ENCODE assay signal across 9 mouse cellular contexts in genomic region chr12:91401049-91401352, GRCm38 (mm10). TPM values are rescaled to one million over a fixed set of nuclear protein-coding genes. Genes with fewer than 3 reads are reported as not detected.
DNase-seq lines count a peak whose midpoint lies in the region; ATAC-seq and TF ChIP-seq lines count a peak whose summit lies in the region.
"Had no signal": no experiment of that assay in that cellular context is flagged by ENCODE, and none has a peak within 500 bp of the region (broad histone marks: within the 10 kb centered on the region; RNA-seq: fewer than 3 reads in every experiment).

No protein-coding gene starts in this region.

- intact Hi-C loops in heart, postnatal 14 days (cut with DNase I), result loop anchor here (2.0 to 5.0 kb wide), 2 partner anchors 18 to 396 kb away; no protein-coding TSS in a partner anchor

- WGBS in hindbrain, embryonic 10.5 days, result 5% methylated on average over 12 of the region's 12 CpGs

- peaks cover 6% of the 10 kb centered on the region for H3K9me3 ChIP-seq in CH12.LX (replicated peaks; ENCODE audit: low read length)
- no peaks in the 10 kb centered on the region for H3K9me3 ChIP-seq in hindbrain, embryonic 10.5 days

- peak overlapping the region; percentile 79 for H3K4me2 ChIP-seq in CH12.LX (ENCODE audit: insufficient read depth, low read depth, poor library complexity, severe bottlenecking)

- DNase-seq in heart, adult 11 months, result peak; percentile 78
- DNase-seq in heart, postnatal 14 days, result no peak
- no peak for DNase-seq in CH12.LX (ENCODE audit: extremely low read depth)
- DNase-seq in hindbrain, embryonic 10.5 days (ENCODE audit: low spot score), result no peak
- no peak for DNase-seq in thymus, postnatal 25 days
- no peak for DNase-seq in left cerebral cortex, adult 11 months (ENCODE audit: low spot score)
- DNase-seq in embryo, embryonic 11 days, result no peak

- no peak overlapping the region for H3K9ac ChIP-seq in CH12.LX (ENCODE audit: insufficient read depth, low read depth)

- TF ChIP-seq POLR2A in CH12.LX (IDR thresholded peaks at IDR 0.05; ENCODE audit: low read depth, low read length), result no peak

- peaks cover 0 to 6% of the 10 kb centered on the region in 2 experiments; a peak in 1 of 4 replicates for H3K4me1 ChIP-seq in CH12.LX (ENCODE audit: control insufficient read depth in 1 of 2, insufficient read depth in 2 of 2)
- H3K4me1 ChIP-seq in hindbrain, embryonic 10.5 days (replicated peaks), result peaks cover 12% of the 10 kb centered on the region

- ATAC-seq in megakaryocyte, adult 5-6 weeks (ENCODE audit: poor library complexity, severe bottlenecking), result peak; percentile 27

- peaks cover 2% of the 10 kb centered on the region for H3K27me3 ChIP-seq in CH12.LX (replicated peaks)
- peaks cover 37% of the 10 kb centered on the region for H3K27me3 ChIP-seq in hindbrain, embryonic 10.5 days (ENCODE audit: insufficient read depth, poor library complexity, severe bottlenecking)

- no peak overlapping the region for H3K27ac ChIP-seq in CH12.LX (ENCODE audit: insufficient read depth, low read depth)
- peak overlapping the region; percentile 35; the same call in 1 of the 2 replicates for H3K27ac ChIP-seq in hindbrain, embryonic 10.5 days

- no peak for TF ChIP-seq RAD21 in CH12.LX (IDR thresholded peaks at IDR 0.05; ENCODE audit: low read depth, low read length)

- TF ChIP-seq EP300 in CH12.LX (IDR thresholded peaks at IDR 0.05; ENCODE audit: low read length), result no peak

- H3K79me2 ChIP-seq in CH12.LX (replicated peaks; ENCODE audit: control insufficient read depth, extremely low read depth, insufficient read depth, poor library complexity, severe bottlenecking), result no peaks in the 10 kb centered on the region

- no peaks in the 10 kb centered on the region for H3K36me3 ChIP-seq in CH12.LX (replicated peaks in 1 of 2; ENCODE audit: control insufficient read depth in 1 of 2, insufficient read depth in 1 of 2, low read length in 1 of 2)
- no peaks in the 10 kb centered on the region for H3K36me3 ChIP-seq in hindbrain, embryonic 10.5 days

- dilution Hi-C loops in CH12.LX (cut with MboI; ENCODE audit: extremely low pct_ligation_motif_present, extremely low pct_unique_long_range_greater_than_20kb, low sequenced_read_pairs), result no loop called here

- TF ChIP-seq CTCF in CH12.LX (conservative IDR thresholded peaks at IDR 0.05 in 1 of 2, IDR thresholded peaks at IDR 0.05 in 1 of 2; ENCODE audit: low read depth in 2 of 2, low read length in 2 of 2), result no peak

- peak overlapping the region in 1 of 3 experiments; percentile 23 for H3K4me3 ChIP-seq in CH12.LX (replicated peaks in 1 of 3; ENCODE audit: low read depth in 2 of 3, low read length in 2 of 3, poor library complexity in 1 of 3)
- peak overlapping the region; percentile 62 for H3K4me3 ChIP-seq in hindbrain, embryonic 10.5 days

- in situ Hi-C loops in CH12.LX (cut with MboI; ENCODE audit: low pct_ligation_motif_present, low pct_unique_long_range_greater_than_20kb, low sequenced_read_pairs), result loop anchor here (25.0 kb wide), 3 partner anchors 136 to 386 kb away; partner anchors contain the start of gene Ston2

TF ChIP-seq in CH12.LX, 34 proteins besides CTCF, POLR2A, EP300 and RAD21:
- TF ChIP-seq MYC (IDR thresholded peaks at IDR 0.05; ENCODE audit: low read depth, low read length) (no peak), POLR2AphosphoS2 (IDR thresholded peaks at IDR 0.05; ENCODE audit: low read depth, low read length) (no peak), MAFK (IDR thresholded peaks at IDR 0.05; ENCODE audit: insufficient replicate concordance, low read length) (no peak), RCOR1 (conservative IDR thresholded peaks at IDR 0.05; ENCODE audit: low read depth, low read length) (no peak), NELFE (IDR thresholded peaks at IDR 0.05; ENCODE audit: low read depth, low read length) (no peak), ETS1 (conservative IDR thresholded peaks at IDR 0.05; ENCODE audit: low read depth, low read length) (no peak), MAZ (IDR thresholded peaks at IDR 0.05; ENCODE audit: low read depth, low read length) (no peak), HCFC1 (IDR thresholded peaks at IDR 0.05; ENCODE audit: low read depth, low read length) (no peak), JUND (conservative IDR thresholded peaks at IDR 0.05; ENCODE audit: low read depth, low read length) (no peak), GABPA (IDR thresholded peaks at IDR 0.05; ENCODE audit: insufficient replicate concordance, low read depth, low read length) (no peak), JUN (IDR thresholded peaks at IDR 0.05; ENCODE audit: insufficient read depth, low read depth, low read length) (no peak), USF1 (IDR thresholded peaks at IDR 0.05; ENCODE audit: low read depth, low read length) (no peak), IRF4 (IDR thresholded peaks at IDR 0.05; ENCODE audit: low read depth, low read length) (no peak), BHLHE40 (IDR thresholded peaks at IDR 0.05; ENCODE audit: low read depth, low read length) (no peak), TBP (conservative IDR thresholded peaks at IDR 0.05; ENCODE audit: low read depth, low read length) (no peak)
TF ChIP-seq in CH12.LX: peak in this region for 0.

RNA-seq across cellular contexts. Expression of gene Tshr, which starts 16.6 kb away (rescaled TPM):
- total RNA-seq in heart, postnatal 14 days (2021), result under 1 TPM; 0.20 to 0.53 TPM
- total RNA-seq in CH12.LX (2012; rRNA removed) (not detected in 2 replicates), CH12.LX (2014; rRNA removed) (not detected in 2 replicates)
- not detected in 2 replicates for polyA plus RNA-seq in CH12.LX (2012; ENCODE audit: insufficient read length, low read depth)
- 0.27 TPM in 1 of 2 replicates, not detected in the other for polyA plus RNA-seq in hindbrain, embryonic 10.5 days (2016; fragmentation: Nextera tagmentation; extraction: Ambion mirVana)
- total RNA-seq in megakaryocyte, adult 5-6 weeks (2015), result 0.27 and 0.45 TPM in 2 replicates
- total RNA-seq in megakaryocyte, adult 5-6 weeks (2017), result 0.55 and 1.1 TPM in 2 replicates
- total RNA-seq: hematopoietic stem cell, adult 5-6 weeks had no signal

RNA-seq across cellular contexts. Expression of gene Cep128, which starts 16.8 kb away (rescaled TPM):
- total RNA-seq in heart, postnatal 14 days (2021), result 1 to 10 TPM; 7.4 to 7.8 TPM
- total RNA-seq in CH12.LX (2012; rRNA removed) (8.9 and 10.7 TPM in 2 replicates), CH12.LX (2014; rRNA removed) (14.6 and 16.1 TPM in 2 replicates)
- 13.5 and 15.2 TPM in 2 replicates for polyA plus RNA-seq in CH12.LX (2012; ENCODE audit: insufficient read length, low read depth)
- polyA plus RNA-seq in hindbrain, embryonic 10.5 days (2016; fragmentation: Nextera tagmentation; extraction: Ambion mirVana), result 9.0 and 10.4 TPM in 2 replicates
- total RNA-seq in megakaryocyte, adult 5-6 weeks (2015), result 30.8 and 37.3 TPM in 2 replicates
- 38.2 and 47.2 TPM in 2 replicates for total RNA-seq in megakaryocyte, adult 5-6 weeks (2017)
